Mouse (Mus musculus): ENCODE measurements around the gene Nubpl. TPM values are rescaled to one million over a fixed set of nuclear protein-coding genes. Genes with fewer than 3 reads are reported as not detected.
"Not testable (repeated sequence)": the region's sequence is repeated elsewhere in the genome, so short reads cannot be mapped to it uniquely, and the experiment has no call there.

Gene Nubpl
- total RNA-seq, 2 experiments from 2014 or later: 9.1 to 10.7 TPM

GRCm38 (mm10) chr12:52228746-52229145 lies 131.2 kb downstream of the Nubpl start:
- DNase-seq (ENCODE audit: low spot score): no peak
- intact Hi-C loops (cut with DNase I): no loop called here

- intact Hi-C loops (cut with DNase I): not testable (repeated sequence)
Measured at GRCm38 (mm10) chr12:52231929-52232328, 134.4 kb downstream of the Nubpl start.

GRCm38 (mm10) chr12:52242712-52243111 lies 145.2 kb downstream of the Nubpl start:
- intact Hi-C loops (cut with DNase I): no loop called here
- DNase-seq (ENCODE audit: low spot score): no peak

More at GRCm38 (mm10) chr12:52231929-52232328, 134.4 kb downstream of the Nubpl start:
- DNase-seq (ENCODE audit: low spot score): not testable (repeated sequence)

- no peak for DNase-seq (ENCODE audit: low spot score)
Measured at GRCm38 (mm10) chr12:52247438-52247837, 149.9 kb downstream of the Nubpl start.

GRCm38 (mm10) chr12:52248531-52248930 lies 151.0 kb downstream of the Nubpl start:
- intact Hi-C loops (cut with DNase I): no loop called here
- no peak for DNase-seq (ENCODE audit: low spot score)

More at GRCm38 (mm10) chr12:52247438-52247837, 149.9 kb downstream of the Nubpl start:
- intact Hi-C loops (cut with DNase I): no loop called here

GRCm38 (mm10) chr12:52254089-52254488 lies 156.6 kb downstream of the Nubpl start:
- intact Hi-C loops (cut with DNase I): no loop called here

GRCm38 (mm10) chr12:52268131-52268530 lies 170.6 kb downstream of the Nubpl start:
- DNase-seq (ENCODE audit: low spot score): no peak
- intact Hi-C loops (cut with DNase I): no loop called here

More at GRCm38 (mm10) chr12:52254089-52254488, 156.6 kb downstream of the Nubpl start:
- no peak for DNase-seq (ENCODE audit: low spot score)

GRCm38 (mm10) chr12:52272828-52273227 lies 175.3 kb downstream of the Nubpl start:
- DNase-seq (ENCODE audit: low spot score): no peak
- intact Hi-C loops (cut with DNase I): no loop called here

GRCm38 (mm10) chr12:52276320-52276719 lies 178.8 kb downstream of the Nubpl start:
- intact Hi-C loops (cut with DNase I): no loop called here
- DNase-seq (ENCODE audit: low spot score): no peak

GRCm38 (mm10) chr12:52281232-52281631 lies 183.7 kb downstream of the Nubpl start:
- intact Hi-C loops (cut with DNase I): no loop called here
- no peak for DNase-seq (ENCODE audit: low spot score)

- DNase-seq (ENCODE audit: low spot score): no peak
- intact Hi-C loops (cut with DNase I): no loop called here
Measured at GRCm38 (mm10) chr12:52284471-52284870, 186.9 kb downstream of the Nubpl start.

GRCm38 (mm10) chr12:52286802-52287201 lies 189.3 kb downstream of the Nubpl start:
- intact Hi-C loops (cut with DNase I): loop anchor here (5.0 kb wide), 1 partner anchor 75 kb away; no protein-coding TSS in a partner anchor
- no peak for DNase-seq (ENCODE audit: low spot score)

GRCm38 (mm10) chr12:52288537-52288936 lies 191.0 kb downstream of the Nubpl start:
- intact Hi-C loops (cut with DNase I): loop anchor here (5.0 kb wide), 1 partner anchor 74 kb away; no protein-coding TSS in a partner anchor

GRCm38 (mm10) chr12:52288941-52289567 lies 191.5 kb downstream of the Nubpl start:
- intact Hi-C loops (cut with DNase I): loop anchor here (5.0 kb wide), 1 partner anchor 73 kb away; no protein-coding TSS in a partner anchor

More at GRCm38 (mm10) chr12:52288537-52288936, 191.0 kb downstream of the Nubpl start:
- peak; percentile 14 for DNase-seq (ENCODE audit: low spot score)

GRCm38 (mm10) chr12:52289594-52289993 lies 192.1 kb downstream of the Nubpl start:
- DNase-seq (ENCODE audit: low spot score): no peak
- intact Hi-C loops (cut with DNase I): loop anchor here (5.0 kb wide), 1 partner anchor 73 kb away; no protein-coding TSS in a partner anchor

More at GRCm38 (mm10) chr12:52288941-52289567, 191.5 kb downstream of the Nubpl start:
- DNase-seq (ENCODE audit: low spot score): no peak

GRCm38 (mm10) chr12:52293931-52294330 lies 196.4 kb downstream of the Nubpl start:
- intact Hi-C loops (cut with DNase I): loop anchor here (5.0 kb wide), 1 partner anchor 98 kb away; no protein-coding TSS in a partner anchor
- no peak for DNase-seq (ENCODE audit: low spot score)

- intact Hi-C loops (cut with DNase I): no loop called here
- no peak for DNase-seq (ENCODE audit: low spot score)
Measured at GRCm38 (mm10) chr12:52297988-52298387, 200.5 kb downstream of the Nubpl start.

GRCm38 (mm10) chr12:52298683-52299082 lies 201.1 kb downstream of the Nubpl start:
- intact Hi-C loops (cut with DNase I): no loop called here
- DNase-seq (ENCODE audit: low spot score): no peak

GRCm38 (mm10) chr12:52302961-52303360 lies 205.4 kb downstream of the Nubpl start:
- intact Hi-C loops (cut with DNase I): no loop called here
- DNase-seq (ENCODE audit: low spot score): no peak

GRCm38 (mm10) chr12:52306348-52306747 lies 208.8 kb downstream of the Nubpl start:
- no peak for DNase-seq (ENCODE audit: low spot score)
- intact Hi-C loops (cut with DNase I): no loop called here

GRCm38 (mm10) chr12:52307331-52307982 lies 209.9 kb downstream of the Nubpl start:
- intact Hi-C loops (cut with DNase I): no loop called here
- DNase-seq (ENCODE audit: low spot score): no peak
